Mouse (Mus musculus): ENCODE data around the gene Hpcal1.

- TF ChIP-seq CTCF (IDR thresholded peaks at IDR 0.05; ENCODE audit: borderline replicate concordance, extremely low read depth, insufficient read depth, insufficient read length) (no peak), POLR2A (IDR thresholded peaks at IDR 0.05; ENCODE audit: borderline replicate concordance, extremely low read depth, insufficient read depth, insufficient read length, poor library complexity, severe bottlenecking) (no peak)
Observed at GRCm38 (mm10) chr12:17750500-17750899, 59.8 kb downstream of the Hpcal1 start.
